Mouse (Mus musculus) kidney, postnatal 36 days (tissue): ENCODE measurements around the gene Tapbpl.

Source experiments
- DNase-seq, 2 experiments: peaks; one replicate each; pipeline ENCODE4 v3.0.0; 2021 to 2022; ENCODE audit warnings: mixed read lengths in 2 of 2

Gene Tapbpl

GRCm38 (mm10) chr6:125195541-125196075, 36.1 kb downstream of the Tapbpl start:
- DNase-seq, result no peak

DNA sequence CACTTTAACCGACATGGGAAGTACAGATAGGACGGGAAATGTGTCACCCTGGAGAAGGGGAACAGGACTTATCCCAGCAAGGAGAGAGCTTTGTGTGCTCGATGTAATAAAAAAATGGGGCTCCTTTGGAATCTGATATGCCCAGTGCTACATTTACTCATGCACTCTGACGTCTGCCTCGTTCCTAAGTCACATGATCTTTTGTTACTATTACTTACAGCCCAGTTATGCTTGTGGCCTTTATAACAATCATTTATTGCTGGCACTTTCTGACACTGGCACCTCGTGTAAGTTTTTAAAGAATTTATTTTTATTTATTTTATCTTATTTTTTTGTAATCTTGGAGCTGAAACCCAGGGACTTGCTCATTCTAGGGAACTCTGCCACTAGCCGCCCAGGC, 38.3 kb downstream of the Tapbpl start:
- no peak for DNase-seq

GRCm38 (mm10) chr6:125192841-125193240, 38.8 kb downstream of the Tapbpl start:
- no peak for DNase-seq

GRCm38 (mm10) chr6:125192016-125192714, 39.5 kb downstream of the Tapbpl start:
- peak; percentile 96 for DNase-seq

DNA sequence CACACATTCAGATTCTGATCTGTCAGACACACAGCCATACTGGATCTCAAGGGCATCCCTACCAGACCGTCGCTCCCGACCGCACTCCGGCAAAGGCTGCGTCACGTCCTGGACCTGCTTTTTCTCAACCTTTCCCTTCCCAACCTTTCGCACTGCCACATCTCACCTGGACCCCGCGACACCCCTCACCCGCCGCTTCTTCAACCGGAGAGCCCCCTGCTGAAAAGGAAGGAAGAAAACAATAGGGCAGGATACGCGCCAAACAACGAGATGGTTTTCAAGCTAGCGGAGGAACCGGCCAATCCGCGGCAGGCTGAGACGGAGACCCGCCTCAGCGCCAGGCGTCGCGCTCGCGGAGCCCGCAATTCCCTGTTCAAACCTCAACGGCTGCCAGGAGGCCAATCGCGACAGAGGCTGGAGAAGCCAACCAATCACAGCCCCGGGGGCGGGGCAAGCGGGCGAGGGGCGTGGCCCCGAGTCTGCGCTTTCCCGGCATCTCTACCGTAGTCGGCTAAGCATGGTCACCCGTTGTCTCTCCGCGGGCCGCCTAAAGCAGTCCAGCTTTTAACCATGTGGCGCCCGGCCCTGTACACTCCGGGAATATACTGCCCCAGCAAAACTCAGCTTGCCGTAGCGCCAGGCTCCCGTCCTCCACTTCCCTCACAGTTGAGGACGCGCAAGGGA, 40.2 kb downstream of the Tapbpl start, which contains the start of the genes Ncapd2 and Mrpl51:
Ncapd2 (minus strand) TSS at position 370 of the 684 bp plus-strand sequence.
Mrpl51 (plus strand) TSS at position 470 of the 684 bp plus-strand sequence.
- DNase-seq, result peak; percentile 98 to 99

DNA sequence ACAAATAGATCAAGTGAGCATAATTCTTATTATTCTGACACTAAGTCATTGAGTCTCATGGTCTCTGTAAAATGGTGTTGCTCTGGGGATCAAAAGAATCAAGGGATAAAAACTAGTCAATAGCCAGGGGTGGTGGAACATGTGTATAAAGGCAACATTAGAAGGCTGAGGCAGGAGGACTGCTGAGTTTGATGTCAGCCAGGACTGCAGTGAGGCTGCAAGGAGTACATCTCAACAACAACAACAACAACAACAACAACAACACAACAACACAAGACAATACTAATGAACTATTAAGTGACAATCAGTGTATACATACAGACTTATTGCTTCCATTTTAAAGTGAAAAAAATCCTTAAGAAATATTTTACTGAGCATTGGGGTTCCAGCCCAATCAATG, 40.8 kb downstream of the Tapbpl start:
- no peak for DNase-seq

DNA sequence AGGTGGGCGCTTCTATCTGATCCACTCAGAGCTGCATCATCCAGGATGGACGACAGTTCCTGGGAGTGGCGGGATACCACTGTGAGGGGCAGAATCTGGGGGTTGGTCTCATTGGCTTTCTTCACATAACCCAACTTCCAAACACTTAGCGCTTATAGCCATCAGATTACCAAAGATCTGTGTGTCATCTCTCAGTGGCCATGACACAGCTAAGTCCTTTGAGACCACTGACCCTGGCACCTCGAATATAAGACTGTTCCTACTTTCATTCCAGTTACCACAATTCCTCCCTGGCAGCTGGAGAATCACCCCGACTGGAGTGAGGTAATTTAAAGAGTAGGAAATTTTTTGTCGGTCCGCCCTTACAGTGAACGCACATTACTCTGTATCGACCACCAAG, 45.5 kb downstream of the Tapbpl start:
- DNase-seq, result no peak

GRCm38 (mm10) chr6:125182133-125182532, 49.5 kb downstream of the Tapbpl start:
- no peak for DNase-seq

DNA sequence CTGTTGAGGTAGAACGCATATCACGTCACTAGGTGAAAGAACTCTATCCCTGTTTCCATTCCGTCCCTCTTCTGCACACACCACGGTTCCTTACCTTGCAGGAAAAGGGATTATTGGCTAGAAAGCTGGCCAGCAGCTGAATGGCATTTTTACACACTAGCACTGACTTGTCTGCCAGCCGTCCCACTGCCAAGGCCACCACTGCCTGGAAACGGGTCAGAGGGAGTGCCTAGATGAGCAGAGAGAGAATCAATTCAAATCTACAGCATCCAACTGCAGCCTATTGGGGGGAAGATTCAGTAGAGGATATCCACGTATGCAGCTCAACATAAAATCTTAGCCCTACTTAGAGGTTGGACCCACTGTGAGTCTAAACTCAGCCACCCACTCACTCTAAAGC, 52.1 kb downstream of the Tapbpl start:
- no peak for DNase-seq

DNA sequence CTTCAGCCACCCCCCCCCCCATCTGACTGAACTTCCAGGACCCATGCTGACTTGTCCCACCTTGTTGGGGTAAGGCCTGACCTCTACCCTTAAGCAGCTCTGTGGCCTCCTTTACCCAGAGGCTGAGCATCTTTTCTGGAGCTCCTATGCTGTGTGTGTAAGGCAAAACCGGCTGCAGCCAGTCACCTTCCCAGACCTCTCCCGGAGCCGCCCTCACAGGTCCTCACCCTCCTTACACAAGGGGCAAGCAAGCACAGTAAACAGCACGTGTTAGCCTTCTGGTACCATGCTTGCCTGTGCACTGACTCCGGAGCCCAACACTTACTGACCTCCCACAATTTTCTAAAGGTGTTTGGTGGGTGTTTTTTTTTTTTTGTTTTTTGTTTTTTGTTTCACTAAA, 56.2 kb downstream of the Tapbpl start:
- no peak for DNase-seq
